Mouse (Mus musculus): ENCODE measurements around the gene Gm9611. TPM values are rescaled to one million over a fixed set of nuclear protein-coding genes. Genes with fewer than 3 reads are reported as not detected.

Gene Gm9611
- polyA plus RNA-seq (2015; fragmentation: Nextera tagmentation; extraction: Ambion mirVana): not detected in 2 replicates

DNA sequence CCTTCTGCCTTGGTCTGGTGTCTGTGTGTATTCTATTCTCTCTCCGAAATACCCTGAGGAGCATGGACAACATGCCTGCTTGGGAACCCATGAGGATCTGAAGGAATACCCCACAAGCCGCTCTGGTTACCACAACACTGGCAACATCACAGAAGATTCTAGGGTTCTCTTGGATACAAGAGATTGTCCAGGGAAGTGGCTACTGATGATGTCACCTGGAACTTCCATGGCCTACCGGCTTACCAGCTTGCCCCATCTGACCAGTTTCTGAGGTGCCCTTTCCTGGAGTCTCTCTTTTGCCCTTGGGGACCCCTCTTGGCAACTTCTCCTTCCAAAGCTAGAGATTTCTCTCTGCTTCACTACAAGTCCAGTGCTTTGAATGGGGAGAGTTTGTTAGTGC is at the start of gene Gm9611:
Gene Gm9611 (minus strand): TSS at position 101 of the 400 bp plus-strand sequence.

DNA sequence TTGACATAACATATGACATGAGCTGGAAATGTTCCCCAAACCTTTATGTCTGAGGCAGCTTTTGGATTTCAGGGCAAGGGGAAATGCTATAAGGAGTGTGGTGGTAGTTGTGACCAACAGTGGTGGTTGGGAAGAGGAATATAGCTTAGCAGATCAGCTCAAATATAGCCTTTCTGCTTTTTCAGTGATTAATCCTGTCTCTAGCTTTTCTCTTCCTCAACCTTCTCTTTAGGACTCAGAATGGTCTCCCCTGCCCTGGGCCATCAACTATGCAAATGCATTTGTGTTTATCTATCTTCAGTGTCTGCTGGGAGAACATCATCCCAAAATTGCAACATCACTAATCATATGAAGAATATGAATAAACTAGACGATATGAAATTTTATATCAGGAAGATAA is 12.8 kb upstream of the Gm9611 start, which contains the start of gene Gm7995:
Gene Gm7995 (plus strand): TSS at position 301 of the 400 bp plus-strand sequence.

DNA sequence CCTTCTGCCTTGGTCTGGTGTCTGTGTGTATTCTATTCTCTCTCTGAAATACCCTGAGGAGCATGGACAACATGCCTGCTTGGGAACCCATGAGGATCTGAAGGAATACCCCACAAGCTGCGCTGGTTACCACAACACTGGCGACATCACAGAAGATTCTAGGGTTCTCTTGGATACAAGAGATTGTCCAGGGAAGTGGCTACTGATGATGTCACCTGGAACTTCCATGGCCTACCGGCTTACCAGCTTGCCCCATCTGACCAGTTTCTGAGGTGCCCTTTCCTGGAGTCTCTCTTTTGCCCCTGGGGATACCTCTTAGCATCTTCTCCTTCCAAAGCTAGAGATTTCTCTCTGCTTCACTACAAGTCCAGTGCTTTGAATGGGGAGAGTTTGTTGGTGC is 37.2 kb downstream of the Gm9611 start, which contains the start of gene Gm17026:
Gene Gm17026 (minus strand): TSS at position 101 of the 400 bp plus-strand sequence.

Other genes starting within 250 kb of the Gm9611 start
- gene Gm7951, start 180.0 kb downstream of the Gm9611 start, polyA plus RNA-seq (2015; fragmentation: Nextera tagmentation; extraction: Ambion mirVana): not detected in 2 replicates
- gene Gm17027, start 134.7 kb downstream of the Gm9611 start, polyA plus RNA-seq (2015; fragmentation: Nextera tagmentation; extraction: Ambion mirVana): not detected in 2 replicates
- gene Gm3573, start 106.6 kb downstream of the Gm9611 start, polyA plus RNA-seq (2015; fragmentation: Nextera tagmentation; extraction: Ambion mirVana): not detected in 2 replicates
- gene Gm17026, start 37.3 kb downstream of the Gm9611 start, polyA plus RNA-seq (2015; fragmentation: Nextera tagmentation; extraction: Ambion mirVana): not detected in 2 replicates
- gene Gm7995, start 12.9 kb upstream of the Gm9611 start, polyA plus RNA-seq (2015; fragmentation: Nextera tagmentation; extraction: Ambion mirVana): not detected in 2 replicates
- not detected in 2 replicates for gene Gm8005, start 142.3 kb upstream of the Gm9611 start, polyA plus RNA-seq (2015; fragmentation: Nextera tagmentation; extraction: Ambion mirVana)
- not detected in 2 replicates for gene Gm8011, start 166.5 kb upstream of the Gm9611 start, polyA plus RNA-seq (2015; fragmentation: Nextera tagmentation; extraction: Ambion mirVana)
- gene Gm8020, start 205.0 kb upstream of the Gm9611 start, polyA plus RNA-seq (2015; fragmentation: Nextera tagmentation; extraction: Ambion mirVana): not detected in 2 replicates
- not detected in 2 replicates for gene Gm8024, start 226.9 kb upstream of the Gm9611 start, polyA plus RNA-seq (2015; fragmentation: Nextera tagmentation; extraction: Ambion mirVana)

Data from spleen, postnatal 0 days (tissue).